Mouse (Mus musculus): ENCODE measurements around the gene Gm17535.
"Not testable (repeated sequence)": the region's sequence is repeated elsewhere in the genome, so short reads cannot be mapped to it uniquely, and the experiment has no call there.

The Gm17535 gene

GRCm38 (mm10) chr9:3024912-3025467 lies 9.4 kb upstream of the Gm17535 start, which contains the start of gene Gm10717:
Gene Gm10717, plus strand, starts transcription at chr9:3025417.
- DNase-seq (ENCODE audit: low read depth, low spot score), result not testable (repeated sequence)

- DNase-seq (ENCODE audit: low read depth, low spot score), result not testable (repeated sequence)
Observed at GRCm38 (mm10) chr9:3025653-3026052, 8.7 kb upstream of the Gm17535 start.

GRCm38 (mm10) chr9:3026136-3026535 lies 8.3 kb upstream of the Gm17535 start:
- DNase-seq (ENCODE audit: low read depth, low spot score), result not testable (repeated sequence)

GRCm38 (mm10) chr9:3026741-3027140 lies 7.7 kb upstream of the Gm17535 start:
- DNase-seq (ENCODE audit: low read depth, low spot score), result not testable (repeated sequence)

DNA sequence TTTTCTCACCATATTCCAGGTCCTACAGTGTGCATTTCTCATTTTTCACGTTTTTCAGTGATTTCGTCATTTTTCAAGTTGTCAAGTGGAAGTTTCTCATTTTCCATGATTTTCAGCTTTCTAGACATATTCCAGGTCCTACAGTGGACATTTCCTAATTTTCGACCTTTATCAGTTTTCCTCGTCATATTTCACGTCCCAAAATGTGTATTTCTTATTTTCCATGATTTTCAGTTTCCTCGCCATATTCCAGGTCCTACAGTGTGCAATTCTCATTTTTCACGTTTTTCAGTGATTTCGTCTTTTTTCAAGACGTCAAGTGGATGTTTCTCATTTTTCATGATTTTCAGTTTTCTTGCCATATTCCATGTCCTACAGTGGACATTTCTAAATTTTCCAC lies 7.2 kb upstream of the Gm17535 start:
- DNase-seq (ENCODE audit: low read depth, low spot score), result peak; percentile 58

DNA sequence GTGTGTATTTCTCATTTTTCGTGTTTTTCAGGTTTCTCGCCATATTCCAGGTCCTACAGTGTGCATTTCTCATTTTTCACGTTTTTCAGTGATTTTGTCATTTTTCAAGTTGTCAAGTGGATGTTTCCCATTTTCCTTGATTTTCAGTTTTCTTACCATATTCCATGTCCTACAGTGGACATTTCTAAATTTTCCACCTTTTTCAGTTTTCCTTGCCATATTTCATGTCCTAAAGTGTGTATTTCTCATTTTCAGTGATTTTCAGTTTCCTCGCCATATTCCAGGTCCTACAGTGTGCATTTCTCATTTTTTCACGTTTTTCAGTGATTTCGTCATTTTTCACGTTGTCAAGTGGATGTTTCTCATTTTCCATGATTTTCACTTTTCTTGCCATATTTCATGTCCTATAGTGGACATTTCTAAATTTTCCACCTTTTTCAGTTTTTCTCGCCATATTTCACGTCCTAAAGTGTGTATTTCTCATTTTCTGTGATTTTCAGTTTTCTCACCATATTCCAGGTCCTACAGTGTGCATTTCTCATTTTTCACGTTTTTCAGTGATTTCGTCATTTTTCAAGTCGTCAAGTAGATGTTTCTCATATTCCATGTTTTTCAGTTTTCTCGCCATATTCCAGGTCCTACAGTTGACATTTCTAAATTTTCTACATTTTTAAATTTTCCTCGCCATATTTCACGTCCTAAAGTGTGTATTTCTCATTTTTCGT lies 5.0 kb upstream of the Gm17535 start:
- DNase-seq (ENCODE audit: low read depth, low spot score), result not testable (repeated sequence)

DNA sequence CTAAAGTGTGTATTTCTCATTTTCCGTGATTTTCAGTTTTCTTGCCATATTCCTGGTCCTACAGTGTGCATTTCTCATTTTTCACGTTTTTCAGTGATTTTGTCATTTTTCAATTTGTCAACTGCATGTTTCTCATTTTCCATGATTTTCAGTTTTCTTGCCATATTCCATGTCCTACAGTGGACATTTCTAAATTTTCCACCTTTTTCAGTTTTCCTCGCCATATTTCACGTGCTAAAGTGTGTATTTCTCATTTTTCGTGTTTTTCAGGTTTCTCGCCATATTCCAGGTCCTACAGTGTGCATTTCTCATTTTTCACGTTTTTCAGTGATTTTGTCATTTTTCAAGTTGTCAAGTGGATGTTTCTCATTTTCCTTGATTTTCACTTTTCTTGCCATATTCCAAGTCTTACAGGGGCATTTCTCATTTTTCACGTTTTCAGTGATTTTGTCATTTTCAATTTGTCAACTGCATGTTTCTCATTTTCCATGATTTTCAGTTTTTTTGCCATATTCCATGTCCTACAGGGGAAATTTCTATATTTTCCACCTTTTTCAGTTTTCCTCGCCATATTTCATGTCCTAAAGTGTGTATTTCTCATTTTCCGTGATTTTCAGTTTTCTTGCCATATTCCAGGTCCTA lies 3.6 kb upstream of the Gm17535 start:
- DNase-seq (ENCODE audit: low read depth, low spot score), result peak; percentile 91

DNA sequence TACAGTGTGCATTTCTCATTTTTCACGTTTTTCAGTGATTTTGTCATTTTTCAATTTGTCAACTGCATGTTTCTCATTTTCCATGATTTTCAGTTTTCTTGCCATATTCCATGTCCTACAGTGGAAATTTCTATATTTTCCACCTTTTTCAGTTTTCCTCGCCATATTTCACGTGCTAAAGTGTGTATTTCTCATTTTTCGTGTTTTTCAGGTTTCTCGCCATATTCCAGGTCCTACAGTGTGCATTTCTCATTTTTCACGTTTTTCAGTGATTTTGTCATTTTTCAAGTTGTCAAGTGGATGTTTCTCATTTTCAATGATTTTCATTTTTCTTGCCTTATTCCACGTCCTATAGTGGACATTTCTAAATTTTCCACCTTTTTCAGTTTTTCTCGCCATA lies 2.2 kb downstream of the Gm17535 start, which contains the start of gene Gm10715:
Gene Gm10715 (plus strand): TSS at position 301 of the 400 bp plus-strand sequence.
- not testable (repeated sequence) for DNase-seq (ENCODE audit: low read depth, low spot score)

- peak; percentile 13 for DNase-seq (ENCODE audit: low read depth, low spot score)
Observed at GRCm38 (mm10) chr9:3038161-3038560, 3.8 kb downstream of the Gm17535 start.

Data from A20 (cell line).